Mouse (Mus musculus): ENCODE measurements around the gene Gm3591.
"Not testable (repeated sequence)": the region's sequence is repeated elsewhere in the genome, so short reads cannot be mapped to it uniquely, and the experiment has no call there.

Gene Gm3591

GRCm38 (mm10) chr14:6412382-6412781 lies at the start of gene Gm3591:
TSS of gene Gm3591 (minus strand) at chr14:6412482.
- H3K27me3 ChIP-seq (ENCODE audit: insufficient read depth, low read length); H3K4me3 ChIP-seq (replicated peaks; ENCODE audit: low read length); H3K4me1 ChIP-seq (replicated peaks; ENCODE audit: low read depth, low read length); H3K9me3 ChIP-seq (ENCODE audit: low read length); H3K36me3 ChIP-seq (ENCODE audit: insufficient read depth, low read length): not testable (repeated sequence)

DNA sequence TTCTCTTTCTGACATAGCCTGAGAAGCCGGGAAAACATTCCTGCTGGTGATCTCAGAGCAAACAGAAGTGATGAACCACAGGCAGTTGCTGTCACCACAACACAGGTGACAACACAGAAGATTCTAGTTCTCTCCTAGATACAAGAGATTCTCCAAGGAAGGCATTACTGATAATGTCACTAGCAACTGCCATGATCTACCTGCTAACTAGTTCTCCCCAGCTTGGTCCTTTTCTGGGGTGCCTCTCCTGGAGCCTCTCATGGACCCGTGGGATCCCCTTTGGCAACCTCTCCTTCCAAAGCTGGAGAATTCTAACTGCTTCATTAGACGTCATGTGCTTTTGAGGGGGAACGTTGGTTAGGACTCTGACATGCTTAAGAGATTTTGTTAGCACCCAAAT lies 32.2 kb upstream of the Gm3591 start, which contains the start of gene Gm3594:
Gene Gm3594 (minus strand): TSS at position 101 of the 400 bp plus-strand sequence.
- H3K27me3 ChIP-seq (ENCODE audit: insufficient read depth, low read length); H3K9me3 ChIP-seq (ENCODE audit: low read length); H3K4me1 ChIP-seq (replicated peaks; ENCODE audit: low read depth, low read length); H3K36me3 ChIP-seq (ENCODE audit: insufficient read depth, low read length); H3K4me3 ChIP-seq (replicated peaks; ENCODE audit: low read length): not testable (repeated sequence)

- H3K4me3 ChIP-seq (replicated peaks; ENCODE audit: low read length); H3K9me3 ChIP-seq (ENCODE audit: low read length); H3K27me3 ChIP-seq (ENCODE audit: insufficient read depth, low read length); H3K4me1 ChIP-seq (replicated peaks; ENCODE audit: low read depth, low read length); H3K36me3 ChIP-seq (ENCODE audit: insufficient read depth, low read length): not testable (repeated sequence)
Measured at GRCm38 (mm10) chr14:6440774-6441173, 28.5 kb upstream of the Gm3591 start.

DNA sequence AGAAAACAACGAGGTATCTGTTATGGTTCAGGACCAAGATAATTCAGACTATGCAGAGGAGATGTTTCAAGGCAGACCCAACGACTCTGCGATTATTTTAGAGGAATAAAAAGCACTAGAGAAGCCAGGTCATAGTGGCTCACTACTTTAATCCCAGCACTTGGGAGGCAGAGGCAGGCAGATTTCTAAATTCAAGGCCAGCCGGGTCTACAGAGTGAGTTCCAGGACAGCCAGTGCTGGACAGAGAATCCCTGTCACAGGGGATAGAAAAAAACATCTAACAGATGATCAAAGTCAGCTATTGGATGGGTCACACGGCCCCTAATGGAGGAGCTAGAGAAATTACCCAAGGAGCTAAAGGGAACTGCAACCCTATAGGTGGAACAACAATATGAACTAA lies 27.9 kb upstream of the Gm3591 start:
- not testable (repeated sequence) for H3K9me3 ChIP-seq (ENCODE audit: low read length); H3K4me3 ChIP-seq (replicated peaks; ENCODE audit: low read length); H3K27me3 ChIP-seq (ENCODE audit: insufficient read depth, low read length); H3K36me3 ChIP-seq (ENCODE audit: insufficient read depth, low read length); H3K4me1 ChIP-seq (replicated peaks; ENCODE audit: low read depth, low read length)

- H3K36me3 ChIP-seq (ENCODE audit: insufficient read depth, low read length); H3K9me3 ChIP-seq (ENCODE audit: low read length); H3K27me3 ChIP-seq (ENCODE audit: insufficient read depth, low read length): not testable (repeated sequence)
Measured at GRCm38 (mm10) chr14:6426766-6427165, 14.5 kb upstream of the Gm3591 start.

DNA sequence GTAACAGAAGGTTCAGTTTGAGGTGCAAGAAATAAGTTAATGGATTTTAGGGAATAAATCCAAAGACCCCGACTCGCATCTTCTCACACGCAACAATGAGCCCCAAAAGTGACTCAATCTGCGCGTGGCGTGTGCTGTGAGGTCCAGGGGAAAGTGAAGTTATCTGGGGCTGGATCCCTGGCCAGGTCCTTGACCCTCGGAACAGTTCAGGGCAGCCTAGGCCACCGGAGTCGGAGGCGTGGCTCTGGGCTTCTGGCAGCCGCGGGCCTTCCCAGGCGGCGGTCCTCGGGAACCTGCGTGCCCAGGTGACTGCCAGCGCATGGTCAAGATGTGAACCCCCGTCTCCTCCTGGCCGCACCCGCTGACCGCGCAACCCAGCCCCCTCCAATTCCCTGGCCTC lies 14.1 kb upstream of the Gm3591 start:
- not testable (repeated sequence) for H3K9me3 ChIP-seq (ENCODE audit: low read length); H3K4me1 ChIP-seq (replicated peaks; ENCODE audit: low read depth, low read length); H3K36me3 ChIP-seq (ENCODE audit: insufficient read depth, low read length); H3K4me3 ChIP-seq (replicated peaks; ENCODE audit: low read length); H3K27me3 ChIP-seq (ENCODE audit: insufficient read depth, low read length)

More at GRCm38 (mm10) chr14:6426766-6427165, 14.5 kb upstream of the Gm3591 start:
- H3K4me3 ChIP-seq (replicated peaks; ENCODE audit: low read length); H3K4me1 ChIP-seq (replicated peaks; ENCODE audit: low read depth, low read length): not testable (repeated sequence)

DNA sequence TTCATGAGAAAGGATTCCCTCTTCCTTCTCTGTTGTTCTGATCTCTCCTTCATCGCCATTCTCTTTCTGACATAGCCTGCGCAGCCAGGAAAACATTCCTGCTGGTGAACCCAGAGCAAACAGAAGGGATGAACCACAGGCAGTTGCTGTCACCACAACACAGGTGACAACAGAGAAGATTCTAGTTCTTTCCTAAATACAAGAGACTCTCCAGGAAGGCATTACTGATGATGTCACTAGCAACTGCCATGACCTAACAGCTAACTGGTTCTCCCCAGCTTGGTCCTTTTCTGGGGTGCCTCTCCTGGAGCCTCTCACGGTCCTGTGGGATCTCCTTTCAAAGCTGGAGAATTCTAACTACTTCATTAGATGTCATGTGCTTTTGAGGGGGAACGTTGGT lies 22.1 kb downstream of the Gm3591 start, which contains the start of gene Gm16440:
Gene Gm16440 (minus strand): TSS at position 101 of the 400 bp plus-strand sequence.
- H3K36me3 ChIP-seq (ENCODE audit: insufficient read depth, low read length); H3K4me1 ChIP-seq (replicated peaks; ENCODE audit: low read depth, low read length); H3K4me3 ChIP-seq (replicated peaks; ENCODE audit: low read length); H3K27me3 ChIP-seq (ENCODE audit: insufficient read depth, low read length); H3K9me3 ChIP-seq (ENCODE audit: low read length): not testable (repeated sequence)

Data from E14TG2a.4 (cell line).